Mouse (Mus musculus) lung, adult 2 months (tissue): ENCODE results near the gene Usp34.
"Not testable (repeated sequence)": the region's sequence is repeated elsewhere in the genome, so short reads cannot be mapped to it uniquely, and the experiment has no call there.

Experiments
- CTCF ChIP-seq: fragments of 200-500 bp; IDR thresholded peaks from 2 replicates; pipeline ENCODE4 v1.5.1; 2011; ENCODE audit warnings: mild to moderate bottlenecking, low read length, control low read depth; ENCODE audit not compliant: insufficient read depth
- POLR2A ChIP-seq: fragments of 200-500 bp; IDR thresholded peaks from 2 replicates; pipeline ENCODE4 v1.6.1; 2011; ENCODE audit warnings: low read depth, mild to moderate bottlenecking, control low read depth, low read length, borderline replicate concordance; ENCODE audit errors: extremely low read depth

DNA sequence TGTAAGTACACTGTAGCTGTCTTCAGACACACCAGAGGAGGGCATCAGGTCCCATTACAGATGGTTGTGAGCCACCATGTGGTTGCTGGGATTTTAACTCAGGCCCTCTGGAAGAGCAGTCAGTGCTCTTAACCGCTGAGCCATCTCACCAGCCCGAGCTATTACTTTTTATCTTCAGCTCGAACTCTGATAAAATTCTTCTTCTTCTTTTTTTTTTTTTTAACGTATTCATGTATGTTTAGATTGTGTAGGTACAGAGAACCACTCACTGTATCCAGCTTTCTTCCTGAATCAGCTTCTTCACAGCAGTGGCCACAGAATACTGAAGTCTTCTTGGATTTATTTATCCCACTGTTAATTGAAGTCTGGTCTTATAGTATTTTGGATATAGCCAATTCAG lies 17.8 kb upstream of the Usp34 start:
- TF ChIP-seq CTCF, POLR2A: not testable (repeated sequence)
